Mouse (Mus musculus): Measurements from ENCODE around the gene Isg20l2. TPM values are rescaled to one million over a fixed set of nuclear protein-coding genes. Genes with fewer than 3 reads are reported as not detected.
"Not testable (repeated sequence)": the region's sequence is repeated elsewhere in the genome, so short reads cannot be mapped to it uniquely, and the experiment has no call there.

The Isg20l2 gene
- 17.9 and 20.0 TPM in 2 replicates for polyA plus RNA-seq (2014; fragmentation: Nextera tagmentation; extraction: Ambion mirVana)

- Histone ChIP-seq H3K9ac (ENCODE audit: low read length) (peak within 1 kb of the TSS; percentile 78), H3K4me2 (ENCODE audit: low read length) (peak within 1 kb of the TSS; percentile 75), H3K36me3 (ENCODE audit: control insufficient read depth, insufficient read depth, low read length) (peaks cover 63% of the 10 kb centered on the region), H3K27ac (ENCODE audit: low read depth, low read length) (peak within 1 kb of the TSS; percentile 86), H3K4me1 (ENCODE audit: control insufficient read depth, insufficient read depth, low read length) (peaks cover 10% of the 10 kb centered on the region; the same call in 1 of the 2 replicates), H3K4me3 (ENCODE audit: low read depth, low read length) (peak within 1 kb of the TSS; percentile 64), H3K27me3 (replicated peaks; ENCODE audit: control insufficient read depth, insufficient read depth, low read length) (no peaks in the 10 kb centered on the region), H3K9me3 (replicated peaks; ENCODE audit: control insufficient read depth, low read length) (no peaks in the 10 kb centered on the region)
- WGBS: under 1% methylated on average over 78 of the region's 78 CpGs
- ATAC-seq (peak; percentile 98), DNase-seq (ENCODE audit: low spot score) (peak; percentile 99)
Measured at GRCm38 (mm10) chr3:87930078-87930795, at the start of gene Isg20l2, which contains the start of gene Rrnad1. TSS of gene Isg20l2 (plus strand) at chr3:87930314. TSS of gene Rrnad1 (minus strand) at chr3:87930717.

- no peaks in the 10 kb centered on the region for H3K9me3 ChIP-seq (replicated peaks; ENCODE audit: control insufficient read depth, low read length)
- no peak for ATAC-seq
- peaks cover 11% of the 10 kb centered on the region for H3K36me3 ChIP-seq (ENCODE audit: control insufficient read depth, insufficient read depth, low read length)
- DNase-seq (ENCODE audit: low spot score): no peak
- peak overlapping the region; percentile 9; the same call in 1 of the 2 replicates for H3K27ac ChIP-seq (ENCODE audit: low read depth, low read length)
- H3K4me2 ChIP-seq (ENCODE audit: low read length): peak overlapping the region; percentile 80
- peaks cover 18% of the 10 kb centered on the region for H3K4me1 ChIP-seq (ENCODE audit: control insufficient read depth, insufficient read depth, low read length)
- peak overlapping the region; percentile 96 for H3K9ac ChIP-seq (ENCODE audit: low read length)
- H3K27me3 ChIP-seq (replicated peaks; ENCODE audit: control insufficient read depth, insufficient read depth, low read length): no peaks in the 10 kb centered on the region
- H3K4me3 ChIP-seq (ENCODE audit: low read depth, low read length): peak overlapping the region; percentile 93
- WGBS: 3% methylated on average over 3 of the region's 3 CpGs
Measured at GRCm38 (mm10) chr3:87884291-87884690, 45.8 kb upstream of the Isg20l2 start.

DNA sequence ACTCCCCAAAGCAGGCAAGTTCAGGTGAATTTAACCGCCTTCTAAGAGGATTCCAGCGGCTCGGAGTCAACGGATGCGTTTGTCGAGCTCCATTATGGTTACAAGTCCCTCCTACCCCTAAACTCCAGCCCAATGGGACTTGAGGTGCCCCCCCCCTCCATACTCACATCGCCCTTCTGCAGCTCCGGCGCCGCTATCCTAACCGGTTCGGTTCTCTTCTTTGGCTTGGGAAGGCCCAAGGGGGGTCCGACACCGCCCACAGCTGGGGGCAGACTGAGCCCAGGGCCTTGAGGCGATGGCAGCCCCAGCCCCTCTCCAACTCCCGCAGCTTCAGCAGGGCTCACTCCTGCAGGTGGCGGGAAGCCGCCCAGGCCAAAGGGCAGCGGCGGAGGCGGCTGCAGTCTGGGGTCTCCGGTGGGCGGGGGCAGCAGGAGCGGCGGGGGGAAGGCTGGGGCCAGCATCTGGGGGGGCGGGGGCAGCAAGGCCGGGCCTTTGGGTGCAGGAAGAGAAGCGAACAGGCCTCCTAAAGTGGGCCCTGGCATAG is 45.3 kb upstream of the Isg20l2 start:
- WGBS: 0% methylated on average over 25 of the region's 28 CpGs
- Histone ChIP-seq H3K9me3 (replicated peaks; ENCODE audit: control insufficient read depth, low read length) (no peaks in the 10 kb centered on the region), H3K27ac (ENCODE audit: low read depth, low read length) (peak overlapping the region; percentile 66; the same call in 1 of the 2 replicates), H3K9ac (ENCODE audit: low read length) (peak overlapping the region; percentile 96), H3K36me3 (ENCODE audit: control insufficient read depth, insufficient read depth, low read length) (peaks cover 11% of the 10 kb centered on the region), H3K4me2 (ENCODE audit: low read length) (peak overlapping the region; percentile 80), H3K4me1 (ENCODE audit: control insufficient read depth, insufficient read depth, low read length) (peaks cover 18% of the 10 kb centered on the region), H3K4me3 (ENCODE audit: low read depth, low read length) (peak overlapping the region; percentile 93), H3K27me3 (replicated peaks; ENCODE audit: control insufficient read depth, insufficient read depth, low read length) (no peaks in the 10 kb centered on the region)
- peak; percentile 2; the same call in 1 of the 2 replicates for ATAC-seq
- DNase-seq (ENCODE audit: low spot score): peak; percentile 25

GRCm38 (mm10) chr3:87885281-87886003 is 44.7 kb upstream of the Isg20l2 start, which contains the start of gene Prcc:
TSS of gene Prcc (minus strand) at chr3:87885608.
- Histone ChIP-seq H3K36me3 (ENCODE audit: control insufficient read depth, insufficient read depth, low read length) (peaks cover 7% of the 10 kb centered on the region), H3K4me2 (ENCODE audit: low read length) (peak within 1 kb of the TSS; percentile 80)
- WGBS: under 1% methylated on average over 33 of the region's 33 CpGs

DNA sequence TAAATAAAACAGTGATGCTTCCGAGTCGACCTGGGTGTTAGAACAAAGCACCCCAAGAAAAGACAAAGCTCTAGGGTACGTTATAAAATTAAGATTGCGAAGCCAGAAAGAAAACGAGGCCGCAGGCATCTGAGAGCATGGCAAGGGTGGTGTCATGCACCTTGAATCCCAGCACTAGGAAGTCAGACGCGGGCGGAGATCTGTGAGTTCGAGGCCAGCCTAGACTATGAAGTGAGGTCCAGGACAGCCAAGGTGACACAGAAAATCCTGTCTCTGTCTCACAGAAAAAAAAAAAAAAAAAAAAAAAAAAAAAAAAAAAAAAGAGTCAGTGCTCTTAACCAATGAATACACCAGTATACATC is 44.1 kb upstream of the Isg20l2 start:
- H3K4me3 ChIP-seq (ENCODE audit: low read depth, low read length): peak overlapping the region; percentile 93
- H3K4me2 ChIP-seq (ENCODE audit: low read length): peak overlapping the region; percentile 46
- DNase-seq (ENCODE audit: low spot score) (no peak), ATAC-seq (no peak; the same call in 1 of the 2 replicates)
- H3K27ac ChIP-seq (ENCODE audit: low read depth, low read length): no peak overlapping the region
- peaks cover 18% of the 10 kb centered on the region for H3K4me1 ChIP-seq (ENCODE audit: control insufficient read depth, insufficient read depth, low read length)
- 0 out of 2 replicates have a peak, but pooled peaks cover 4% of the 10 kb centered on the region for H3K36me3 ChIP-seq (ENCODE audit: control insufficient read depth, insufficient read depth, low read length)
- H3K27me3 ChIP-seq (replicated peaks; ENCODE audit: control insufficient read depth, insufficient read depth, low read length): no peaks in the 10 kb centered on the region
- WGBS: 13% methylated on average over 10 of the region's 10 CpGs
- no peaks in the 10 kb centered on the region for H3K9me3 ChIP-seq (replicated peaks; ENCODE audit: control insufficient read depth, low read length)
- peak overlapping the region; percentile 26; the same call in 1 of the 2 replicates for H3K9ac ChIP-seq (ENCODE audit: low read length)

More at GRCm38 (mm10) chr3:87885281-87886003, 44.7 kb upstream of the Isg20l2 start, which contains the start of gene Prcc:
- Histone ChIP-seq H3K4me1 (ENCODE audit: control insufficient read depth, insufficient read depth, low read length) (peaks cover 18% of the 10 kb centered on the region), H3K9me3 (replicated peaks; ENCODE audit: control insufficient read depth, low read length) (no peaks in the 10 kb centered on the region), H3K27me3 (replicated peaks; ENCODE audit: control insufficient read depth, insufficient read depth, low read length) (no peaks in the 10 kb centered on the region), H3K27ac (ENCODE audit: low read depth, low read length) (peak within 1 kb of the TSS; percentile 66; the same call in 1 of the 2 replicates), H3K9ac (ENCODE audit: low read length) (peak within 1 kb of the TSS; percentile 96), H3K4me3 (ENCODE audit: low read depth, low read length) (peak within 1 kb of the TSS; percentile 93)
- peak; percentile 98 for ATAC-seq
- peak; percentile 100 for DNase-seq (ENCODE audit: low spot score)

DNA sequence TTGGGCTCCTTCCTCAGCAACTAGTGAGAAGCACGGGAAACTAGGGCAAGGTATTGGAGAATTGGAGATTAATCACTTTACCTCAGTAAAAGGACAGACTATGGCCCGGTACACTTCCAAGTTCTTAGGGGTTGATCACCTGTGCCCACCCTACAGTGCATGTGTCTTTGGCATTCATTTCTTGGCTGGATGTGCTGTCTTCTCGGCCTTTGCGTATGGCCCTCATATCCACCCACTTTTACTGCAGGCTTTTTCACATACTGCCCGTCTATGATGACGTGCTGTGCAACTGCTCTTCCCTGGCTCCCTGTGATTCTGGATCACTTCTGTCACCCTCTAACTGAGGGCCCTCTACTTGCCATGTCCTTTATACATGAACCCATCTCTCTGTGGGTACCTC is 43.7 kb upstream of the Isg20l2 start:
- 83% methylated on average over 6 of the region's 6 CpGs for WGBS
- H3K27ac ChIP-seq (ENCODE audit: low read depth, low read length): no peak overlapping the region

GRCm38 (mm10) chr3:87887400-87887799 is 42.7 kb upstream of the Isg20l2 start:
- WGBS: 80% methylated on average over 4 of the region's 4 CpGs
- H3K27me3 ChIP-seq (replicated peaks; ENCODE audit: control insufficient read depth, insufficient read depth, low read length); H3K9me3 ChIP-seq (replicated peaks; ENCODE audit: control insufficient read depth, low read length); H3K9ac ChIP-seq (ENCODE audit: low read length); H3K27ac ChIP-seq (ENCODE audit: low read depth, low read length); H3K4me2 ChIP-seq (ENCODE audit: low read length); H3K36me3 ChIP-seq (ENCODE audit: control insufficient read depth, insufficient read depth, low read length); ATAC-seq; H3K4me3 ChIP-seq (ENCODE audit: low read depth, low read length); DNase-seq (ENCODE audit: low spot score): not testable (repeated sequence)
- peaks cover 17% of the 10 kb centered on the region for H3K4me1 ChIP-seq (ENCODE audit: control insufficient read depth, insufficient read depth, low read length)

More for the DNA sequence above, 43.7 kb upstream of the Isg20l2 start:
- DNase-seq (ENCODE audit: low spot score) (no peak), ATAC-seq (no peak)
- peak overlapping the region; percentile 46 for H3K4me2 ChIP-seq (ENCODE audit: low read length)
- H3K36me3 ChIP-seq (ENCODE audit: control insufficient read depth, insufficient read depth, low read length): no peaks in the 10 kb centered on the region
- peak overlapping the region; percentile 93; the same call in 1 of the 2 replicates for H3K4me3 ChIP-seq (ENCODE audit: low read depth, low read length)
- no peaks in the 10 kb centered on the region for H3K27me3 ChIP-seq (replicated peaks; ENCODE audit: control insufficient read depth, insufficient read depth, low read length)
- H3K9me3 ChIP-seq (replicated peaks; ENCODE audit: control insufficient read depth, low read length): no peaks in the 10 kb centered on the region
- peaks cover 18% of the 10 kb centered on the region for H3K4me1 ChIP-seq (ENCODE audit: control insufficient read depth, insufficient read depth, low read length)
- no peak overlapping the region for H3K9ac ChIP-seq (ENCODE audit: low read length)

DNA sequence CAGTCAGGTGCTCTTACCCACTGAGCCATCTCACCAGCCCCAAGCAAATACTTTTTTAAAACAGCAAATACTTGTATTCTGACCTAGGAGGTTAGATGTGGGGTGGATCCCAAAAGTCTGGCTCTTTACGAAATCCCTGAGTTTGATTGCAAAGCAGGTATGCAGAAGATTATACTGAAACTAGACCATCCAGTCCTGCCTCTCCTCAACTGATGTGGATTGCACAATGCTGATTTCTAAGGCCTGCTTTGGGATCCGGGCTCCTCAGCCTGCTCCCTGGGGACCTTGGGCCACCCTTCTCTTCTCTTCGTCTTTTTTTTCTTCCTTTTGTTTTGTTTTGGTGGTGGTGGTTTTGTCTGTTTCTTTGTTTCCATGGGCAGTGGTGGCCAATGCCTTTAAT is 38.6 kb upstream of the Isg20l2 start:
- Histone ChIP-seq H3K9ac (ENCODE audit: low read length) (no peak overlapping the region), H3K4me3 (ENCODE audit: low read depth, low read length) (no peak overlapping the region), H3K4me1 (ENCODE audit: control insufficient read depth, insufficient read depth, low read length) (no peaks in the 10 kb centered on the region), H3K4me2 (ENCODE audit: low read length) (no peak overlapping the region), H3K9me3 (replicated peaks; ENCODE audit: control insufficient read depth, low read length) (no peaks in the 10 kb centered on the region), H3K27ac (ENCODE audit: low read depth, low read length) (no peak overlapping the region), H3K36me3 (ENCODE audit: control insufficient read depth, insufficient read depth, low read length) (no peaks in the 10 kb centered on the region), H3K27me3 (replicated peaks; ENCODE audit: control insufficient read depth, insufficient read depth, low read length) (no peaks in the 10 kb centered on the region)
- 43% methylated on average over 3 of the region's 3 CpGs for WGBS
- DNase-seq (ENCODE audit: low spot score) (no peak), ATAC-seq (no peak)

All from forebrain, embryonic 14.5 days (tissue).